Mouse (Mus musculus) liver, embryonic 14.5 days (tissue): ENCODE measurements around the gene Pax7. TPM values are rescaled to one million over a fixed set of nuclear protein-coding genes. Genes with fewer than 3 reads are reported as not detected.

Experiments used
- ATAC-seq: fragments of 200-750 bp; cut with Nextera tagmentation; 2 replicates; pipeline ENCODE4 v1.8.0; 2017; ENCODE audit warnings: moderate number of reproducible peaks, mild to moderate bottlenecking, moderate library complexity; ENCODE audit not compliant: insufficient read depth
- DNase-seq, 3 experiments: peaks; one replicate each; pipeline ENCODE4 v3.0.0-alpha.2; 2012 to 2013; ENCODE audit warnings: low read depth in 3 of 3, low spot score in 3 of 3
- H3K27ac ChIP-seq: fragments of 300-500 bp; sonication (generic); 2 replicates; pipeline ENCODE4 v1.5.1; 2014; ENCODE audit warnings: moderate library complexity, mild to moderate bottlenecking, control low read depth, inconsistent platforms
- H3K27me3 ChIP-seq: fragments of 300-500 bp; sonication (generic); 2 replicates; pipeline ENCODE4 v1.6.1; 2014; ENCODE audit warnings: mild to moderate bottlenecking, low read length, moderate library complexity; ENCODE audit not compliant: control insufficient read depth, insufficient read depth
- H3K36me3 ChIP-seq: fragments of 300-500 bp; sonication (generic); replicated peaks from 2 replicates; pipeline ENCODE4 v1.6.1; 2014; ENCODE audit warnings: low read depth; ENCODE audit not compliant: control insufficient read depth, insufficient read depth
- H3K4me1 ChIP-seq, 2 experiments: fragments of 200-500 bp in 1 of 2; fragments of 300-500 bp in 1 of 2; sonication (generic) in 1 of 2; replicated peaks; 2 replicates each; pipeline ENCODE4 v1.6.1; 2012 to 2014; ENCODE audit warnings: antibody characterized with exemption in 1 of 2, inconsistent platforms in 1 of 2, low read length in 1 of 2; ENCODE audit not compliant: control insufficient read depth in 2 of 2, insufficient read depth in 2 of 2
- H3K4me2 ChIP-seq: fragments of 300-500 bp; sonication (generic); 2 replicates; pipeline ENCODE4 v1.6.1; 2014; ENCODE audit warnings: low read depth, mild to moderate bottlenecking, control low read depth, moderate library complexity
- H3K4me3 ChIP-seq, 2 experiments: fragments of 200-500 bp in 1 of 2; fragments of 300-500 bp in 1 of 2; sonication (generic) in 1 of 2; 2 replicates each; pipeline ENCODE4 v1.5.1; 2012 to 2014; ENCODE audit warnings: low read depth in 2 of 2, low read length in 2 of 2, mild to moderate bottlenecking in 2 of 2, control low read depth in 1 of 2, inconsistent platforms in 1 of 2, moderate library complexity in 1 of 2; ENCODE audit not compliant: insufficient read depth in 1 of 2
- H3K9ac ChIP-seq: fragments of 300-500 bp; sonication (generic); replicated peaks from 2 replicates; pipeline ENCODE4 v1.6.1; 2014; ENCODE audit warnings: mild to moderate bottlenecking, control low read depth, moderate library complexity
- H3K9me3 ChIP-seq: fragments of 300-500 bp; sonication (generic); 2 replicates; pipeline ENCODE4 v1.6.1; 2016; ENCODE audit warnings: low read length, mixed read lengths; ENCODE audit not compliant: control insufficient read depth
- CTCF ChIP-seq: IDR thresholded peaks from 2 replicates; pipeline ENCODE4 v1.5.1; 2016; ENCODE audit warnings: antibody characterized with exemption, low read depth, control low read depth
- EP300 ChIP-seq: IDR thresholded peaks from 2 replicates; pipeline ENCODE4 v1.6.1; 2016; ENCODE audit warnings: antibody characterized with exemption, low read depth
- WGBS: fragments of 180-500 bp; shearing (Covaris S2); extraction: QIAGEN DNeasy Blood & Tissue Kit; methylation state at CpG from one replicate; pipeline ENCODE4 v1.1.7; 2014; ENCODE audit not compliant: insufficient replicate concordance; 5-methylcytosine and 5-hydroxymethylcytosine counted together
- polyA plus RNA-seq, 2 experiments: library from polyadenylated mRNA; depleted of rRNA in 1 of 2; stranded (reverse) in 1 of 2; unstranded in 1 of 2; fragments of >200 nt; fragmentation: Nextera tagmentation in 1 of 2; extraction: Ambion mirVana in 1 of 2; gene quantifications; 2 replicates each; pipeline versions ENCODE4 v1.2.1 to v1.2.3; 2012 to 2014

Gene Pax7
- polyA plus RNA-seq, 2 experiments = not detected

- TF ChIP-seq CTCF (no peak), EP300 (no peak)
- DNase-seq (no peak), ATAC-seq (no peak)
- Histone ChIP-seq H3K9me3 (no peaks in the 10 kb centered on the region), H3K36me3 (no peaks in the 10 kb centered on the region), H3K27me3 (no peaks in the 10 kb centered on the region), H3K4me3 (no peak overlapping the region), H3K4me2 (no peak overlapping the region), H3K27ac (no peak overlapping the region), H3K9ac (no peak overlapping the region), H3K4me1 (no peaks in the 10 kb centered on the region)
- WGBS = 54% methylated on average over 5 of the region's 5 CpGs
Observed at GRCm38 (mm10) chr4:139718978-139719377, 114.3 kb downstream of the Pax7 start.

- no peaks in the 10 kb centered on the region for H3K4me1 ChIP-seq
- TF ChIP-seq CTCF (no peak), EP300 (no peak)
- H3K9ac ChIP-seq = no peak overlapping the region
- H3K27ac ChIP-seq = no peak overlapping the region
- H3K4me3 ChIP-seq = no peak overlapping the region
- H3K9me3 ChIP-seq = no peaks in the 10 kb centered on the region
- DNase-seq (no peak), ATAC-seq (no peak)
- H3K4me2 ChIP-seq = no peak overlapping the region
- H3K27me3 ChIP-seq = no peaks in the 10 kb centered on the region
- 55% methylated on average over 10 of the region's 10 CpGs for WGBS
- no peaks in the 10 kb centered on the region for H3K36me3 ChIP-seq
Observed at GRCm38 (mm10) chr4:139716477-139717169, 116.7 kb downstream of the Pax7 start.

GRCm38 (mm10) chr4:139715241-139715932 lies 117.9 kb downstream of the Pax7 start:
- TF ChIP-seq CTCF = no peak
- TF ChIP-seq EP300 = no peak
- ATAC-seq = no peak
- Histone ChIP-seq H3K36me3 (no peaks in the 10 kb centered on the region), H3K27me3 (no peaks in the 10 kb centered on the region), H3K27ac (no peak overlapping the region), H3K4me3 (no peak overlapping the region), H3K4me1 (no peaks in the 10 kb centered on the region), H3K4me2 (no peak overlapping the region), H3K9ac (no peak overlapping the region), H3K9me3 (no peaks in the 10 kb centered on the region)
- no peak for DNase-seq
- 34% methylated on average over 13 of the region's 13 CpGs for WGBS

- Histone ChIP-seq H3K9ac (no peak overlapping the region), H3K4me1 (no peaks in the 10 kb centered on the region), H3K27ac (no peak overlapping the region), H3K27me3 (no peaks in the 10 kb centered on the region), H3K4me3 (no peak overlapping the region), H3K9me3 (no peaks in the 10 kb centered on the region), H3K4me2 (no peak overlapping the region), H3K36me3 (no peaks in the 10 kb centered on the region)
- WGBS = 35% methylated on average over 25 of the region's 25 CpGs
- TF ChIP-seq EP300 (no peak), CTCF (no peak)
- no peak for ATAC-seq
- no peak for DNase-seq
Observed at GRCm38 (mm10) chr4:139710467-139711334, 122.6 kb downstream of the Pax7 start.

- H3K27ac ChIP-seq = no peak overlapping the region
- ATAC-seq (no peak), DNase-seq (no peak)
- H3K4me1 ChIP-seq = no peaks in the 10 kb centered on the region
- H3K9ac ChIP-seq = no peak overlapping the region
- H3K36me3 ChIP-seq = no peaks in the 10 kb centered on the region
- no peak for TF ChIP-seq CTCF
- TF ChIP-seq EP300 = no peak
- no peak overlapping the region for H3K4me3 ChIP-seq
- H3K4me2 ChIP-seq = no peak overlapping the region
- H3K27me3 ChIP-seq = no peaks in the 10 kb centered on the region
- 48% methylated on average over 5 of the region's 5 CpGs for WGBS
- no peaks in the 10 kb centered on the region for H3K9me3 ChIP-seq
Observed at GRCm38 (mm10) chr4:139705986-139706385, 127.3 kb downstream of the Pax7 start.
